Mouse (Mus musculus) MN1 (cell line): ENCODE results near the gene Astn2.

Experiments used
- DNase-seq: peaks from one replicate; pipeline ENCODE4 v3.0.0-alpha.2; 2016; ENCODE audit warnings: low spot score

Astn2 gene

GRCm38 (mm10) chr4:65532071-65532736 lies 872.2 kb downstream of the Astn2 start:
- DNase-seq = no peak

- no peak for DNase-seq
These were observed 872.8 kb downstream of the Astn2 start for GRCm38 (mm10) chr4:65531621-65532020.

- no peak for DNase-seq
These were observed 873.5 kb downstream of the Astn2 start for GRCm38 (mm10) chr4:65530901-65531300.

DNA sequence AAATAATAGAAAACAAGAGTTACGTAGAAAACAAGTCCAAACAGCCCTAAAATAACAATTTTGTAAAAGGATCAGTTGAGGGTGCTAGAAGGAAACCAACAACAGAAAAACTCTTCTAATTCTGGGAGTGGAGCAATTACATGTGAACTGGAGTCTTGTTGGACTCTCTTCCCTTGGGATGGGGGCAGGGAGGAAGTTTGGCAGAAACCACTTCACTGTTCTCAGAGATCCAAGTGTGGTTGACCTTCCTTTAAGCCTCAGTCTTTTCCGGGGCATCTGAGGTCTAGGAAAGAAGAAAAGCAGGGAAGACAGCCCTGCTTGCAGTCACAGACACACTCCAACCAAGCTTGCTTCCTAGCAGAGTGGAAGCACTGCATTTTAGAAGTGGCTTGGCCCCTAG lies 896.3 kb downstream of the Astn2 start:
- no peak for DNase-seq

GRCm38 (mm10) chr4:65506870-65507269 lies 897.5 kb downstream of the Astn2 start:
- no peak for DNase-seq

DNA sequence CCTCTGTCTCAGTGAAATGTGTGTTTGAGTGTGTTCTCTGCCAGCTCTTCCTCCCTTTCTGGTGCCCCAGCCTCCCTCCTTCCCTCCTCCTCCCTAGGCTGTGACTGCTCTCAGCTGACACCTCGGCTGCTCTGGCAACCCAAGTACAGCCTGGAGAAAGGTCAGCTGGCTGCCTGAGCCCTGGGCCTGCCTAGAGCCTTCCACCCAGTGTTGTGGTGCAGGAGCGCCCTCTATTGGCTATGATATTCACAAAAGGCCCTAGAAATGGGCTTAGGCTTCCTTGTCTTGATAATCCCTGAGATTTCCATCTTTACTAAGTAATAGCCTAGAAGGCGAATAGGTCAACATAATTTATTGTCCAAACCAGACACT lies 908.0 kb downstream of the Astn2 start:
- peak; percentile 67 for DNase-seq

GRCm38 (mm10) chr4:65495705-65496462 lies 908.5 kb downstream of the Astn2 start:
- no peak for DNase-seq

DNA sequence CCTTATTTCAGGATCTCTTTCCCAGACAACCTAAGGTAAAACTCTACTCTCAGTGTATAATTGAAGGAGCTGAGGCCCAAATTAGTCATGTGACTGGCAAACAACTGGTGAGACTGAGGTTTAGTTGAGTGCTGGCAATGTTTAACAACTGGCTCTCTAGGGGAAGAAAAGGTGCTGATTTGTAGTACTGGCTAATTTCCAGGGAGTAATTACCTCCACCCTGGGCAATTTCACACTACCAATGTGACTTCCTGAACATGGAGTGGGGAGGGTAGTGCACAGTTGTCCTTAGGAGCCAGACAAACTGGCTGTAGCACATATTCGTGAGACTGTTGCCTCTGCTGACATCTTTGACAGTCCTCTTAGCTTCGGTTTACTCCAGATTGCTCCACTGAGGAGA lies 912.9 kb downstream of the Astn2 start:
- no peak for DNase-seq

- DNase-seq = no peak
These were observed 914.7 kb downstream of the Astn2 start for GRCm38 (mm10) chr4:65489711-65490110.

DNA sequence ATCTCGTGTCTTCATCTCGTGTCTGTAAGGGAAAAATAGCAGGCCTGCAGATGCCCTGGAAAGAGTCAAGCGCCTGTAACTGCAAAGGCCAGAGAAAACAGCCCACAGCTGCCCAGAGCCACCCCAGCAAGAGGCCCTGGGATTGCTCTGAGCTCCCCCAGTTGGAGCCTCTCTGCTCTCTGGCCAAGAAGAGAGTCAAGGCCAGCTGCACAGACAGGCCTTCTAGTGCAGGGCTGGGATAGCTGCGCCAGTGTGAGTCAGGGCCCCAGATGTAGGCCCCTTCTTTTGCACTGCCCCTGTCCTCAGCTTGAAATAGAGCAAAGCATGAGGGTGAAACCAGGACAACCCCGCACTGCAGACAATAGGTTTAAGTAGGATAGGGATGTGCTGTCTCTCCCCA lies 922.8 kb downstream of the Astn2 start:
- DNase-seq = no peak

DNA sequence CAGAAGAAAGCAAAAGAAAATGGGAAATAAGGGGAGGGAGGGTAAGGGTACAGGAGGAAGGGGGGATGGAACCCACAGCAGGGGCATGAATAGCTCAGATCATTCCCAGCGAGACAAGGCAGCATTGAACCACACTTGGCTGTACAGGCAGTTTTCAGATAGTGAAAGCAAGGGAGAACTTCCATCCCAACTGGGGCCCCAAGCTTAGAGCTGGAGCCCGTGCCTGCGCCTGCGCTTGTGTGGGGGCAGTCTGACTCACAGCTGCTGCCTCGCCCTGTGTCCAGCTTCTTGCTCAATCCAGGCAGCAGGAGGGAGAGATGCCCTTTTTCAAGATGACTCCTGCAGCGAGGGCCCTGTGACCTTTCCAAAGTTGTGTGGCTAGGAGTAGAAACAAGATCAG lies 927.3 kb downstream of the Astn2 start:
- DNase-seq = no peak

GRCm38 (mm10) chr4:65475925-65476560 lies 928.4 kb downstream of the Astn2 start:
- DNase-seq = no peak

GRCm38 (mm10) chr4:65473141-65473540 lies 931.3 kb downstream of the Astn2 start:
- DNase-seq = no peak

DNA sequence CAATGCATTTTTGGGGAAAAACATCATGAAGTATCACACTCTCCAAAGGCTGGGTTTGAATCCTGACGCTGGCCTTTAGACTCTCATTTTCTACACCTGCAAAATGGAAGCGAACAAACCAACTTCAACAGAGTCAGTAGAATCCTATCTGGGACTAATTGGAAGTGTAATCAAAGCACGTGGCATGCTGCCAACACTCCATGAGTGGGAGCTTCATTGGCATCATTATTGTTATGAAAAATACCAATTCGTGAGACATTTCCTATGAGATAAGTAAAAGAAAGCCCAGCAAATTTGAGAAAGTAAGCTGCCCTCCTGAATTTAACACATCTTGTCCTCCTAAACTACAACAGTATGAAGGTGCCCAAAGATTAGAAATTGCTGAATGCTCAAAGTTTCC lies 955.2 kb downstream of the Astn2 start:
- no peak for DNase-seq

DNA sequence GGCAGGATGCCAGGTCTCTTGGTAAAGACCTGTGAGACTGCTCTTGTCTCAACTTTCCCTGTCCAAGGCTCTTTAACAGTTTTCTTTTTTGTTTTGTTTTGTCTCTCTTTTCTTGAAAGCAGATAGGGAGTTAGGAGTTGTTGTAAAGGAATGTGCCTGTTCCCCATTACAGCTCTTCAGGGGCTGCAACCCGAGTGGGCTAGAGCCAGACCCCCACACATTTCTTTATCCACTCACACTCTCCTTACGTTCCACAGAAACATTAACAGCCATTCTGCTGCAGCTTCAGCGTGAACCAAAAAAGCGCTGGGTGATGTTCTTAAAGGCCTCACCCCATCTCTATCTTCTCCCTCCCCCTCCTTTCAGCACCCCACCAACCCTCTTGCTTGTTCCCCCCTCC lies 962.7 kb downstream of the Astn2 start:
- DNase-seq = no peak

DNA sequence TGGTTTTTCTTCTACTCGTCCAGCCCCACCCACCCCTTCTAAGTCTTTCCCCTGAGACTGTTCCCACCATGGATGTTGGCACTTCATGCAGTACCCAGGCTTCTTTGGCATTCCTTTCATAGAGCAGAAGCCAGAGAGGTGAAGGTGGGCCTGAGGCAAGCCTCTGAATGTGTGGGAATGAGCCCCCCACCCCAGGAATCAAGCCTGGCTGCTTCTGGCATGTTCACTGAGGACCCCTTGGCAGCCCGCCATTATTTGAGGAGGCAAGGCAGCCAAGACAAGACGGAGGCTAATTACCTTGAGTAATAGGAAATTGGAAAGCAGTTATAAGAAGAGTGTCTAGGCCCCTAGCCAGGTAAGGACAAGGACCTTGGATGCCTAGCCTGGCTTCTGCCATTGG lies 973.6 kb downstream of the Astn2 start:
- DNase-seq = no peak

GRCm38 (mm10) chr4:65427480-65427879 lies 976.9 kb downstream of the Astn2 start:
- DNase-seq = no peak

DNA sequence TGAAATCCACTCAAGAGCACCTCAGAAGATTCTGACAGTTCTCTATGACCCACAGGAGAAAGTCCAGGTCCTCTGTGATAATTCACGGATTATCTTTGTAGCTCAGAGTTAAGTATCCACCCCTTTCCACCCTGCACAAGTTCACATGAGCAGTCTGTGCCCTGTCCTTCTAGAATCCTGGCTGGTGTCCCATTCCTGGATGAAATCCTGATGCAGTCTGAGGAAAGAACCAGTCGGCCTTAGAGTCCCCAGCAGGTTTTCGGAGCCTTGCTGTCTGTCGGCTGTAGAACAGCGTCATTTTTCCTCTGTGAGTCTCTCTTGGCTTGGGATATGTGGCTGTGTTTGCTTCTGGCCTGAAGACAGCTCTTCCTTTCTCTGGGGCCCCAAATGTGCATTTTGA lies 978.0 kb downstream of the Astn2 start:
- DNase-seq = no peak

- no peak for DNase-seq
These were observed 981.3 kb downstream of the Astn2 start for GRCm38 (mm10) chr4:65423068-65423625.

- DNase-seq = no peak
These were observed 983.1 kb downstream of the Astn2 start for GRCm38 (mm10) chr4:65421272-65421671.

DNA sequence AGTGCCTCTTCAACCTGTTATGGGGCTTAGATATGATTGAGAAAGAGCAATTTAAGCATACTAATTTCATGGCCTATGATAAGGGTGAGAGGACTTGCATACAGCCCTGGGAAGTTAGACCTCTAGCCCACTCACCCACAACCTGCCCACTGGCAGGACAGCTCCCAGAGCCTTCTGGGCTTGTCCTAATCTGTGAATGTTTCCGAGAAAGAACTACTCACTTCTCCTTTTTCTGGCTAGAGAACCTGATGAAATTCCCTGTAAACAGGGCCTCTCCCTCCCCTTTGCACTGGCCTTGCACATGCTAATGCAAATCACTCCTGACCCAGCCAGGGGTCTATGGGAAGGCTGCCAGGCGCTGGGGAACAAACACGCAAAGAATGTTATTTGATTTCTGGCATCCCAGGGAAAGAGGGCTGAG lies 983.9 kb downstream of the Astn2 start:
- DNase-seq = peak; percentile 40

- no peak for DNase-seq
These were observed 988.9 kb downstream of the Astn2 start for GRCm38 (mm10) chr4:65415507-65415906.
